Mouse (Mus musculus) heart, embryonic 16.5 days (tissue): Measurements from ENCODE around the gene Egfr. TPM values are rescaled to one million over a fixed set of nuclear protein-coding genes. Genes with fewer than 3 reads are reported as not detected.

Experiments
- ATAC-seq: fragments of 200-750 bp; cut with Nextera tagmentation; replicated peaks from 2 replicates; pipeline ENCODE4 v1.8.0; 2017; ENCODE audit warnings: moderate number of reproducible peaks; ENCODE audit not compliant: insufficient read depth, low FRiP score; ENCODE audit errors: extremely low read depth
- H3K27ac ChIP-seq: fragments of 300-500 bp; sonication (generic); 2 replicates; pipeline ENCODE4 v1.5.1; 2014; ENCODE audit warnings: mild to moderate bottlenecking, low read length, control low read depth, moderate library complexity
- H3K27me3 ChIP-seq: fragments of 300-500 bp; sonication (generic); 2 replicates; pipeline ENCODE4 v1.6.1; 2014; ENCODE audit warnings: low read length, mixed read lengths; ENCODE audit not compliant: control insufficient read depth, insufficient read depth
- H3K36me3 ChIP-seq: fragments of 300-500 bp; sonication (generic); 2 replicates; pipeline ENCODE4 v1.6.1; 2014; ENCODE audit not compliant: control insufficient read depth, insufficient read depth
- H3K4me1 ChIP-seq: fragments of 300-500 bp; sonication (generic); 2 replicates; pipeline ENCODE4 v1.6.1; 2014; ENCODE audit warnings: low read length, mixed read lengths; ENCODE audit not compliant: control insufficient read depth, insufficient read depth
- H3K4me2 ChIP-seq: fragments of 300-500 bp; sonication (generic); 2 replicates; pipeline ENCODE4 v1.6.1; 2014; ENCODE audit warnings: low read depth, mild to moderate bottlenecking, control low read depth, low read length
- H3K4me3 ChIP-seq: fragments of 300-500 bp; sonication (generic); 2 replicates; pipeline ENCODE4 v1.5.1; 2014; ENCODE audit warnings: mild to moderate bottlenecking, control low read depth, low read length
- H3K9ac ChIP-seq: fragments of 300-500 bp; sonication (generic); 2 replicates; pipeline ENCODE4 v1.6.1; 2014; ENCODE audit warnings: low read length, control low read depth
- H3K9me3 ChIP-seq: fragments of 300-500 bp; sonication (generic); replicated peaks from 2 replicates; pipeline ENCODE4 v1.6.1; 2016; ENCODE audit warnings: low read length; ENCODE audit not compliant: control insufficient read depth
- WGBS: fragments of 180-500 bp; shearing (Covaris S2); extraction: QIAGEN DNeasy Blood & Tissue Kit; methylation state at CpG from one replicate; pipeline ENCODE4 v1.1.7; 2014; 5-methylcytosine and 5-hydroxymethylcytosine counted together
- polyA plus RNA-seq: library from polyadenylated mRNA; unstranded; fragments of >200 nt; fragmentation: Nextera tagmentation; extraction: Ambion mirVana; gene quantifications from 2 replicates; pipeline ENCODE4 v1.2.1, GENCODE M21; 2015

The Egfr gene
- polyA plus RNA-seq, 1 experiment from 2014 or later: 5.3 TPM

- WGBS: 77% methylated on average over 6 of the region's 6 CpGs
- H3K9me3 ChIP-seq: no peaks in the 10 kb centered on the region
- no peak overlapping the region for H3K4me2 ChIP-seq
- ATAC-seq: no peak
- H3K4me1 ChIP-seq: peaks cover 11% of the 10 kb centered on the region
- H3K27me3 ChIP-seq: no peaks in the 10 kb centered on the region
- H3K4me3 ChIP-seq: no peak overlapping the region
- no peak overlapping the region for H3K9ac ChIP-seq
- no peak overlapping the region for H3K27ac ChIP-seq
- no peaks in the 10 kb centered on the region for H3K36me3 ChIP-seq
Observed at GRCm38 (mm10) chr11:16795513-16795912, 43.5 kb downstream of the Egfr start.

DNA sequence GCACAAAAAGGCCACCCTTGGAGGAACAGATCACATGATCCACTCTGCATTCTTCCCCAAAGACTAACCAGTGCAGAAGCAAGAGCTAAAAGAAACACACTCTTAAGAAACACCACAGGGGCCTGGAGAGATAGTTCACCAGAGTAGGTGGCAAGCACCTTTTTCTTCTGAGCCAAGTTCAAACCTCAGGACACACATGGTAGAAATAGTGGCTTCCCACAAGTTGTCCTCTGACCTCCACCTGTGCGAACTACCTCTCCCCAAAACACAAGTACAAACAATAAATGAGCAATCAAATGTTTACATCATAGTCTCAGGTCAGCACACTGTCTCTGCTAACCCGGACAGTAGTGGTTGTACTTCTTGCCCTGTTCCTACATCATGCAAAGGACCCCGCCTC lies 45.5 kb downstream of the Egfr start:
- Histone ChIP-seq H3K9me3 (no peaks in the 10 kb centered on the region), H3K27me3 (no peaks in the 10 kb centered on the region), H3K4me2 (no peak overlapping the region), H3K27ac (no peak overlapping the region), H3K36me3 (no peaks in the 10 kb centered on the region), H3K4me1 (peaks cover 14% of the 10 kb centered on the region), H3K4me3 (no peak overlapping the region), H3K9ac (no peak overlapping the region)
- no peak for ATAC-seq
- WGBS: 84% methylated on average over 3 of the region's 3 CpGs

DNA sequence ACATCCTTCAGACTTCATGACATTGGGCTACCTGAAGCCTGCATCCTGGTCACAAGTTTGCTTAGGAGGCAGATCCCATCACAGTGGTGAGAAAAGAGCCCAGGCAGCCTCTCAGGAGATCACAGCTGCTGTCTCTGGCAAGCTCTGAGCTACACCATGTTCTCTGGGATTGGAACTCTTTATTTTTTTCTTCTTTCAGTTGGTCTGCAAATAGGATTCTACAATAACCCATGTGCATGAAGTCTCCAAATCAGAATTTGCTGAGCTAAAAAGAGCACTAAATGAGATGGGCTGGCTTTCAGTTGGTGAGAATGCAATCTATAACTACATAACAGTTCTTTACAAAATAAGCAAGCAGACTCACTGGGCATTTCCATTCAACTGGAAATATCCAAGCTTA lies 46.1 kb downstream of the Egfr start:
- H3K4me1 ChIP-seq: peaks cover 13% of the 10 kb centered on the region
- no peak overlapping the region for H3K4me3 ChIP-seq
- no peaks in the 10 kb centered on the region for H3K27me3 ChIP-seq
- no peak for ATAC-seq
- H3K4me2 ChIP-seq: no peak overlapping the region
- no peaks in the 10 kb centered on the region for H3K9me3 ChIP-seq
- no peak overlapping the region for H3K9ac ChIP-seq
- no peak overlapping the region for H3K27ac ChIP-seq
- no peaks in the 10 kb centered on the region for H3K36me3 ChIP-seq

- no peak overlapping the region for H3K9ac ChIP-seq
- no peaks in the 10 kb centered on the region for H3K27me3 ChIP-seq
- H3K4me1 ChIP-seq: peaks cover 11% of the 10 kb centered on the region
- H3K27ac ChIP-seq: no peak overlapping the region
- H3K36me3 ChIP-seq: no peaks in the 10 kb centered on the region
- no peak overlapping the region for H3K4me3 ChIP-seq
- ATAC-seq: peak; percentile 95
- peak overlapping the region; percentile 41 for H3K4me2 ChIP-seq
- WGBS: 25% methylated on average over 6 of the region's 6 CpGs
- no peaks in the 10 kb centered on the region for H3K9me3 ChIP-seq
Observed at GRCm38 (mm10) chr11:16800507-16800906, 48.5 kb downstream of the Egfr start.

GRCm38 (mm10) chr11:16802668-16803067 lies 50.7 kb downstream of the Egfr start:
- WGBS: 29% methylated on average over 1 of the region's 1 CpGs
- Histone ChIP-seq H3K36me3 (no peaks in the 10 kb centered on the region), H3K9me3 (no peaks in the 10 kb centered on the region), H3K4me3 (no peak overlapping the region), H3K4me2 (no peak overlapping the region), H3K27me3 (no peaks in the 10 kb centered on the region), H3K27ac (no peak overlapping the region), H3K9ac (no peak overlapping the region), H3K4me1 (peaks cover 9% of the 10 kb centered on the region)
- no peak for ATAC-seq

DNA sequence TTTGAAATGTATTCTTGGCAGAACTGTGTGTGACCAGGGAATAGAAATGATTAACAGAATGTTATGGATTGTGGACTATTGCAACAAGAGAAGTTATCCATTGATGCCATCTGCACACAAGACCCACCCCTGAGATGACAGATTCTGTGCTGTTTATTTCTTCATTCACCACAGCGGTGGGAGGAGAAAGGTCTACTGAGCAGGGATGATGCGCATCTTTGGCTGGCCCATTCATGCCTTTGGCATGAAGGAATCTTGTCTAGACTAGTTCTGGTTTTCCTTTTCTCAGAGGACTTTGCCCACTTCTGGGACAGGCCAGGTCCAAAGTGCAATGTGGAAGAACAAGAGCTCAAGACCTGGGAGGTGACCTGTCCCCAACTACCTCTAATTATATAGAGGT lies 52.0 kb downstream of the Egfr start:
- no peaks in the 10 kb centered on the region for H3K9me3 ChIP-seq
- 95% methylated on average over 2 of the region's 2 CpGs for WGBS
- 0 out of 2 replicates have a peak, but pooled peaks cover 2% of the 10 kb centered on the region for H3K27me3 ChIP-seq
- no peak overlapping the region for H3K4me3 ChIP-seq
- H3K4me1 ChIP-seq: peaks cover 9% of the 10 kb centered on the region
- no peak for ATAC-seq
- H3K4me2 ChIP-seq: no peak overlapping the region
- H3K36me3 ChIP-seq: no peaks in the 10 kb centered on the region
- no peak overlapping the region for H3K9ac ChIP-seq
- H3K27ac ChIP-seq: no peak overlapping the region

- 78% methylated on average over 4 of the region's 4 CpGs for WGBS
- Histone ChIP-seq H3K27ac (no peak overlapping the region), H3K4me1 (peaks cover under 1% of the 10 kb centered on the region), H3K4me3 (no peak overlapping the region), H3K9me3 (no peaks in the 10 kb centered on the region), H3K36me3 (no peaks in the 10 kb centered on the region), H3K27me3 (0 out of 2 replicates have a peak, but pooled peaks cover 2% of the 10 kb centered on the region), H3K4me2 (no peak overlapping the region), H3K9ac (no peak overlapping the region)
- no peak for ATAC-seq
Observed at GRCm38 (mm10) chr11:16805886-16806285, 53.9 kb downstream of the Egfr start.

- no peak; the same call in 1 of the 2 replicates for ATAC-seq
- H3K9ac ChIP-seq: no peak overlapping the region
- H3K4me3 ChIP-seq: no peak overlapping the region
- H3K27me3 ChIP-seq: peaks cover 2% of the 10 kb centered on the region; the same call in 1 of the 2 replicates
- H3K4me2 ChIP-seq: no peak overlapping the region
- no peaks in the 10 kb centered on the region for H3K36me3 ChIP-seq
- H3K9me3 ChIP-seq: no peaks in the 10 kb centered on the region
- H3K4me1 ChIP-seq: no peaks in the 10 kb centered on the region
- WGBS: 56% methylated on average over 9 of the region's 9 CpGs
- H3K27ac ChIP-seq: peak overlapping the region; percentile 31
Observed at GRCm38 (mm10) chr11:16809161-16809967, 57.4 kb downstream of the Egfr start.

GRCm38 (mm10) chr11:16810086-16810485 lies 58.1 kb downstream of the Egfr start:
- WGBS: 68% methylated on average over 3 of the region's 3 CpGs

More at GRCm38 (mm10) chr11:16810086-16810485, 58.1 kb downstream of the Egfr start:
- H3K27me3 ChIP-seq: peaks cover 2% of the 10 kb centered on the region; the same call in 1 of the 2 replicates
- H3K9me3 ChIP-seq: no peaks in the 10 kb centered on the region
- H3K27ac ChIP-seq: no peak overlapping the region
- no peak overlapping the region for H3K4me2 ChIP-seq
- no peaks in the 10 kb centered on the region for H3K36me3 ChIP-seq
- H3K4me3 ChIP-seq: no peak overlapping the region
- H3K9ac ChIP-seq: no peak overlapping the region
- no peak for ATAC-seq
- no peaks in the 10 kb centered on the region for H3K4me1 ChIP-seq
